Mouse (Mus musculus): Measurements from ENCODE around the gene Gm4312. TPM values are rescaled to one million over a fixed set of nuclear protein-coding genes. Genes with fewer than 3 reads are reported as not detected.
"Not testable (repeated sequence)": the region's sequence is repeated elsewhere in the genome, so short reads cannot be mapped to it uniquely, and the experiment has no call there.

The Gm4312 gene
- total RNA-seq (2015; ENCODE audit: low replicate concordance) (not detected in 2 replicates), total RNA-seq (2017; ENCODE audit: low replicate concordance) (not detected in 2 replicates)

DNA sequence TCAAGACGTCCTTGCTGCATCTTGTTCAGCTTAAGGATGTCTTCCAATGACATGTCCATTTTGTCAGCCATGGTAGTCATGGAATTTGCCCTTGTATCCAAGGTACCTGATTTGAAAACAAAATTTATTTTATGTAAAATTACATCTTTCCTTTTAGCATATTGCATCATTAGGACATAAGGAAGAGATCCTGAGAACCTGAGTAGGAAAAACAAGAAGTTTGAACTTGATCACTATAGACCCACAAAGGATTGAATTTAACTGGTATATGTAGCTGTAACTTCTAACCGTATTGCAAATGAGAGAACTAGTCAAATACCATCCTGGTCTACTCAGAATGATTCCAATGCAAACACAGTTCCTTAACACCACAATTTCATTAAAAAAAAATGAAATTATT is at the start of gene Gm4312:
TSS of gene Gm4312 (minus strand) at position 101 of the 400 bp plus-strand sequence.
- ATAC-seq (replicated peaks; ENCODE audit: low FRiP score, poor library complexity, severe bottlenecking): not testable (repeated sequence)

DNA sequence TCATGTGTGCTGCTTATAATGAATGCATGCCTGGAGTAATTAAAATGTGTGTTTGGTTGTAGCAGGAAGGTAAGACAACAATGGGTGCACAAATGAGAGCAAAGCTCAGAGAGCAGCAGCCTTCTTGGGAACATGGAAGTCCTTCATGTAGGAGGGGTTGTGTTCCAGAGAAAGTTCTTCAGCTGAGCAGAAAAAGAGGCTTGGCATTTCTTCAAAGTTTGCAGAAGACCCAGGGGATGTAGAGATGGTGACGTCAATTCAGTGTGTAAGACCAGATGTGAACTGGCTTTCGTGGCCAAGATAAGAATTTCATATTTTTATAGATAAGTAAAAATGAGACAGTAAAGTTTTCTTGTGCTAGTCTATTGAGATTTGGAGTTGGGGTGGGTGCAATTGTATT is 45.2 kb upstream of the Gm4312 start:
- no peak for ATAC-seq (replicated peaks; ENCODE audit: low FRiP score, poor library complexity, severe bottlenecking)

DNA sequence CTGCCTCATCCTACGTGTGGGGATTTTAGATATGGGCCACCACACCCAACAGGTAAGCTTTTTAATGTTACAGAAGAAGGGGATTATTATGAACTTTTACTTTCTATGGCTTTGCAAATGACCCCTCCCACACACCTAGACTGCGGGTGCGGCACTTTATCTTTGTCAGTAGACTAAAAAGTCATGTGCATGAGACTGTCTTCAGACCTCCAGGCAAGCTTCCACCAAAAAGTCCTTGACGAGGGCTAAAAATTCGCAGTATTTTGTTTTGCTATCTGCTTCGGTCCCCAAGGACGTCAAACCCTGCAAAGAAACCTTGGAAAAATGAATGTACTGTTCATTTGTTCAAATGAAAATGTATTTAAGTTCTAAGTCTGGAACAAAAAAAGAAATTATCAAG is 33.2 kb upstream of the Gm4312 start:
- no peak for ATAC-seq (replicated peaks; ENCODE audit: low FRiP score, poor library complexity, severe bottlenecking)

- not testable (repeated sequence) for ATAC-seq (replicated peaks; ENCODE audit: low FRiP score, poor library complexity, severe bottlenecking)
These were observed 19.9 kb upstream of the Gm4312 start for GRCm38 (mm10) chr10:100402301-100402700.

DNA sequence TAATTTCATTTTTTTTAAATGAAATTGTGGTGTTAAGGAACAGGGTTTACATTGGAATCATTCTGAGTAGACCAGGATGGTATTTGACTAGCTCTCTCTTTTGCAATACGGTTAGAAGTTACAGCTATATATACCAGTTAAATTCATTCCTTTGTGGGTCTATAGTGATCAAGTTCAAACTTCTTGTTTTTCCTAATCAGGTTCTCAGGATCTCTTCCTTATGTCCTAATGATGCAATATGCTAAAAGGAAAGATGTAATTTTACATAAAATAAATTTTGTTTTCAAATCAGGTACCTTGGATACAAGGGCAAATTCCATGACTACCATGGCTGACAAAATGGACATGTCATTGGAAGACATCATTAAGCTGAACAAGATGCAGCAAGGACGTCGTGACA is 21.3 kb downstream of the Gm4312 start, which contains the start of gene Gm4307:
TSS of gene Gm4307 (plus strand) at position 301 of the 400 bp plus-strand sequence.
- not testable (repeated sequence) for ATAC-seq (replicated peaks; ENCODE audit: low FRiP score, poor library complexity, severe bottlenecking)

DNA sequence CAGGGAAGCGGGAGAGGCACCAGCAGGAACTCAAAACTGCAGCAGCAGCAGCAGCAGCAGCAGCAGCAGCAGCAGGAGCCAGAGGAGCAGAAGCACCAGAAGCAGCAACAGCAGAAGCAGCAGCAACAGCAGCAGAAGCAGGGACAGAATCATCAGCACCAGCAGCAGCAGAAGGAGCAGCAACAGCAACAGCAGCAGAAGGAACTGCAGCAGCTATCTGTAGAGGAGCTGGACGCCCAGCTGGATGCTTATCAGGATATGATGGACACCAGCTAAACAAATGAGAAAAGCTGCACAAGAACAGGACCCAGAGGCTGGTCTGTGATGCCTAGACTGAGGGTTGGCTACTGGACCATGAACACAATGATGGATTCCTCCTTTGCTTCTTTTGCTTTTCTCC is 25.5 kb downstream of the Gm4312 start:
- ATAC-seq (replicated peaks; ENCODE audit: low FRiP score, poor library complexity, severe bottlenecking): not testable (repeated sequence)

GRCm38 (mm10) chr10:100350793-100351192 is 31.6 kb downstream of the Gm4312 start, which contains the start of gene Gm4305:
Gene Gm4305, plus strand, starts transcription at chr10:100351093.
- not testable (repeated sequence) for ATAC-seq (replicated peaks; ENCODE audit: low FRiP score, poor library complexity, severe bottlenecking)

GRCm38 (mm10) chr10:100345672-100346071 is 36.7 kb downstream of the Gm4312 start, which contains the start of gene Gm4303:
Gene Gm4303, plus strand, starts transcription at chr10:100345972.
- not testable (repeated sequence) for ATAC-seq (replicated peaks; ENCODE audit: low FRiP score, poor library complexity, severe bottlenecking)

DNA sequence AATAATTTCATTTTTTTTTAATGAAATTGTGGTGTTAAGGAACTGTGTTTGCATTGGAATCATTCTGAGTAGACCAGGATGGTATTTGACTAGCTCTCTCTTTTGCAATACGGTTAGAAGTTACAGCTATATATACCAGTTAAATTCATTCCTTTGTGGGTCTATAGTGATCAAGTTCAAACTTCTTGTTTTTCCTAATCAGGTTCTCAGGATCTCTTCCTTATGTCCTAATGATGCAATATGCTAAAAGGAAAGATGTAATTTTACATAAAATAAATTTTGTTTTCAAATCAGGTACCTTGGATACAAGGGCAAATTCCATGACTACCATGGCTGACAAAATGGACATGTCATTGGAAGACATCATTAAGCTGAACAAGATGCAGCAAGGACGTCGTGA is 41.8 kb downstream of the Gm4312 start, which contains the start of gene Gm4302:
TSS of gene Gm4302 (plus strand) at position 301 of the 400 bp plus-strand sequence.
- not testable (repeated sequence) for ATAC-seq (replicated peaks; ENCODE audit: low FRiP score, poor library complexity, severe bottlenecking)

DNA sequence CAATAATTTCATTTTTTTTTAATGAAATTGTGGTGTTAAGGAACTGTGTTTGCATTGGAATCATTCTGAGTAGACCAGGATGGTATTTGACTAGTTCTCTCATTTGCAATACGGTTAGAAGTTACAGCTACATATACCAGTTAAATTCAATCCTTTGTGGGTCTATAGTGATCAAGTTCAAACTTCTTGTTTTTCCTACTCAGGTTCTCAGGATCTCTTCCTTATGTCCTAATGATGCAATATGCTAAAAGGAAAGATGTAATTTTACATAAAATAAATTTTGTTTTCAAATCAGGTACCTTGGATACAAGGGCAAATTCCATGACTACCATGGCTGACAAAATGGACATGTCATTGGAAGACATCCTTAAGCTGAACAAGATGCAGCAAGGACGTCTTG is 47.0 kb downstream of the Gm4312 start, which contains the start of gene Gm4301:
TSS of gene Gm4301 (plus strand) at position 301 of the 400 bp plus-strand sequence.
- not testable (repeated sequence) for ATAC-seq (replicated peaks; ENCODE audit: low FRiP score, poor library complexity, severe bottlenecking)

Other genes with a start within 250 kb of the Gm4312 start
- gene Gm4301, start 46.9 kb downstream of the Gm4312 start, total RNA-seq (2015; ENCODE audit: low replicate concordance): not detected in 2 replicates
- gene Gm4301, start 46.9 kb downstream of the Gm4312 start, total RNA-seq (2017; ENCODE audit: low replicate concordance): not detected in 2 replicates
- not detected in 2 replicates for gene Gm4302, start 41.7 kb downstream of the Gm4312 start, total RNA-seq (2015; ENCODE audit: low replicate concordance)
- not detected in 2 replicates for gene Gm4302, start 41.7 kb downstream of the Gm4312 start, total RNA-seq (2017; ENCODE audit: low replicate concordance)
- gene Gm4303, start 36.6 kb downstream of the Gm4312 start, total RNA-seq (2015; ENCODE audit: low replicate concordance): not detected in 2 replicates
- not detected in 2 replicates for gene Gm4303, start 36.6 kb downstream of the Gm4312 start, total RNA-seq (2017; ENCODE audit: low replicate concordance)
- gene Gm4305, start 31.5 kb downstream of the Gm4312 start, total RNA-seq (2015; ENCODE audit: low replicate concordance): not detected in 2 replicates
- gene Gm4305, start 31.5 kb downstream of the Gm4312 start, total RNA-seq (2017; ENCODE audit: low replicate concordance): not detected in 2 replicates
- gene Gm4307, start 21.2 kb downstream of the Gm4312 start, total RNA-seq (2015; ENCODE audit: low replicate concordance): not detected in 2 replicates
- not detected in 2 replicates for gene Gm4307, start 21.2 kb downstream of the Gm4312 start, total RNA-seq (2017; ENCODE audit: low replicate concordance)
- 17.7 and 22.6 TPM in 2 replicates for gene Tmtc3, start 104.8 kb upstream of the Gm4312 start, total RNA-seq (2015; ENCODE audit: low replicate concordance)
- 8.2 and 9.6 TPM in 2 replicates for gene Tmtc3, start 104.8 kb upstream of the Gm4312 start, total RNA-seq (2017; ENCODE audit: low replicate concordance)
- 34.8 and 37.8 TPM in 2 replicates for gene Cep290, start 105.0 kb upstream of the Gm4312 start, total RNA-seq (2015; ENCODE audit: low replicate concordance)
- gene Cep290, start 105.0 kb upstream of the Gm4312 start, total RNA-seq (2017; ENCODE audit: low replicate concordance): 37.3 and 60.8 TPM in 2 replicates
- gene 4930430F08Rik, start 207.9 kb upstream of the Gm4312 start, total RNA-seq (2015; ENCODE audit: low replicate concordance): 18.7 and 35.2 TPM in 2 replicates
- 50.6 and 71.9 TPM in 2 replicates for gene 4930430F08Rik, start 207.9 kb upstream of the Gm4312 start, total RNA-seq (2017; ENCODE audit: low replicate concordance)
- gene 1700017N19Rik, start 207.9 kb upstream of the Gm4312 start, total RNA-seq (2015; ENCODE audit: low replicate concordance): not detected in 2 replicates
- not detected in 2 replicates for gene 1700017N19Rik, start 207.9 kb upstream of the Gm4312 start, total RNA-seq (2017; ENCODE audit: low replicate concordance)

Data from erythroid progenitor cell, adult 5-6 weeks (primary cell).